Mouse (Mus musculus): ENCODE results near the gene Scpep1.

The Scpep1 gene

DNA sequence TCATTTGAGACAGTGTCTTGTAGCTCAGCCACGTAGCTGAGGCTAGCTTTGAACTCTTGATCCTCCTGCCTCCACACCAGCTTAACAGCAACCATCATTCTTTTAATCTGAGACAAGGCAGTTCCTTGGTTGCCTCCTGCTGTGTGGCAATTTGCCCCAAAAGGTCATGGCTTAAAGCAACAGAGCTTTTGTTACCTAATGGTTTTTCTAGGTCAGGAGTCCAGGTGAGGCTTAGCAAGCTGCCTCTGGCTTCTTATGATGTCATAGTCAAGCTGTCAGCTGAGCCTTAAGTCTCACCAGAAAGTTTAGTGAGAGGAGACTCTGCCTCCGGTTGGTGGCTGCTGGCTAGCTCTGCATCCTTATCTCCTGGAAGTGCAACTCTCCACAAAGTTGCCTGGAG is 49.6 kb downstream of the Scpep1 start:
- TF ChIP-seq GATA4 (IDR thresholded peaks at IDR 0.05; ENCODE audit: insufficient replicate concordance, low read length) = no peak

DNA sequence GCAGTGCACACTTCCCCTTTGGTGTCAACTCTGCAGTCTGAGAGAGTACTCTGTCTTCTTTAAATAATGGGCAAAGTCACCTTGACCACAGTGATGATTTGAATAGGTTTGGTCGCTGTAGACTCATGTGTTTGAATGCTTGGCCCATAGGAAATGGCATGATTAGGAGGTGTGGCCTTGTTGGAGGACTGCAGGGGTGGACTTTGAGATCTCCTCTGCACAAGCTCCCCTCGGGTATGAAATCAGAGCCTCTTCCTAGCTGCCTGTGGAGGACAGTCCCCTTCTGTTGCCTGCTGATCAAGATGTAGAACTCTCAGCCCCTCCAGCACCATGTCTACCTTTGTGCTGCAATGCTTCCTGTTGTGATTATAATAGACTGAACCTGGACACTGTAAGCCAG is 51.2 kb downstream of the Scpep1 start:
- no peak for TF ChIP-seq GATA4 (IDR thresholded peaks at IDR 0.05; ENCODE audit: insufficient replicate concordance, low read length)

GRCm38 (mm10) chr11:88902762-88903161 is 52.5 kb downstream of the Scpep1 start:
- no peak for TF ChIP-seq GATA4 (IDR thresholded peaks at IDR 0.05; ENCODE audit: insufficient replicate concordance, low read length)

DNA sequence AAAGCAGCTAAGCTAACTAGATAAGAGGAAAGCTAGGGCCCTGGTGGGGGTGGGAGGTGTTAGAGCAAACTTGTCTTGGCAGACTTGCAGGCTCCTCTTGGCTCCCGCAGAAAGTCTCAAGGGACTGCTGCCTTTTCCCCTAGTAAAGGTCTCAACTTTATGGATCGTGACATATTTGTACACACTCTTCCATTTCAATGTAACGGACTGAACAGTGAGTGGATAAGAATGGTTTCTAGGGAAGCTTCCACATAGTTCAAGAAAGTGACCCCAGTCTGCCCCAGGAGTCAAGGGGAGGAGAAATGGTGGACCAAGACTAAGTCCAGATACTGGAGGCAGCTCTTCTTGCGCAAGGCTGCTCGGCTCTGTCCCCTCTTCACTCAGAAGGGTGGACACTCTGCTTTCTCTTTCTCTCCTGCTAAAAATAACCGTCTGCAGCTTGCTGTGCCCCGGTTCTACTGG is 53.9 kb downstream of the Scpep1 start:
- no peak for TF ChIP-seq GATA4 (IDR thresholded peaks at IDR 0.05; ENCODE audit: insufficient replicate concordance, low read length)

DNA sequence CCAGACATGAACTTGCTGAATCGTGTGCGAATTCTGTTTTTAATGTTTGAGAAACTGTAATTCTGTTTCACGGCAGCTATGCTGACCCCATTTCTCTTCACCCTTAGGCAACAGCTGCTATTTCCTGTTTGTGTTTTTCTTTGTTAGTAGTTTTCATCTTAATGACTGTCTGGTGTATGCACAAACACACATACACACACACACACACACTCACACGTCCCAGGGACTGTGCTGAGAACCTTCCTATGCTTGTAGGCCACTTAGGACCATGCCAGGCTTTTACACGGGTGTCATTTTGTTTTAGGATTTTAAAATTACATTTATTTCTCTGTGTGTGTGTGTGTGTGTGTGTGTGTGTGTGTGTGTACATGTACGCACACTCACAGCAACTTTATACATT is 55.7 kb downstream of the Scpep1 start:
- no peak for TF ChIP-seq GATA4 (IDR thresholded peaks at IDR 0.05; ENCODE audit: insufficient replicate concordance, low read length)

DNA sequence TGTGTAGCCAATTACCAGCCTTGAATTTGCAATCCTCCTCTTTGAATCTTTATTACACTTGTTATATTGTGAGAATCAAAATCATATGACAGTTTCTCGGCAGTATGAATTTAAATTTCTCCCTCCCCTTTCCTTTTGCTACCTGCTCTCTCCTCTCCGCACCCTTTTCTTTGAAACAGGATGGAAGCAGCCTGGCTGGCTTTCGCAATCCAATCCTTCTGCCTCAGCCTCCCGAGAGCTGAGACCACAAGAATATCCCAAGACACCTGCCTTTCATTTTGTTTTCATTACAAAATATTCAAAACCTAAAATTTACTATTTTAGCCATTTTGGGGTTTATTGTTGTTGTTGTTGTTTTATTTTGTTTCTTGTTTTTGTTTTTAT is 56.9 kb downstream of the Scpep1 start:
- no peak for TF ChIP-seq GATA4 (IDR thresholded peaks at IDR 0.05; ENCODE audit: insufficient replicate concordance, low read length)

DNA sequence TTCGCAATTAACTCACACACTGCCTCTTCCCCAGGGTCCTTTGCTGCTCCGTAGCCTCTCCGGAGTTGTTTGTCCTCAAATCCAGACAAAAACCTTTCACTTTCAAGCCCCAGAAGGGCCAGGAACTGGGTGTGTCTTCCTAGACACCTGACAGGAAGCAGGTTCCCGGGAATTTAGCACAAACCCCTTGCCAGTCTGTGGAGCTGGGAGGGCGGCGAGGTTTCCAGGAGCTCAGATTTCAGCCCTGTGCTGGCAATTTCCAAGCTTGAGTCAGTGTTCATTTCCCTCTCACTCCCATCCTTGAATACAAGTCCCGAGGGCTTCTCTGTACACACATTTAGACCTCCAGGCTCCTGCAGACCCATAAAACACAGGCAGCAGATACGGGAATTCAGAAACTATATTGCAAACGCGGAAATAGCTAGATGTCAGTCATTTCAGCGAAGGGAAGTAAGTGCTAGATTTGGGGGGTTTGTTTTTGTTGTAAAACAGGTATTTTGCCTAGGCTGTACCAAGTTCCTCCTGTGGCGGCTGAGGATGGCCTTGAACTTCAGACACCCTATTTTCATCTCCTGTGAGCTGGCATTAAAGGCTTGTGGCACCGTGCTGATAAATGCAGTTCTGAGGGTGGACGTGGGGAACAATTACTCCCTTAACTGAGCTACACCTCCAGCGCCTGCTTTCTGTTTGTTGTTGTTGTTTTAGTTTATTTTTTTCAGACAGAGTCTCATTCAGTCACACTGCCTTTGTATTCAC is 57.5 kb downstream of the Scpep1 start:
- TF ChIP-seq GATA4 (IDR thresholded peaks at IDR 0.05; ENCODE audit: insufficient replicate concordance, low read length) = no peak

DNA sequence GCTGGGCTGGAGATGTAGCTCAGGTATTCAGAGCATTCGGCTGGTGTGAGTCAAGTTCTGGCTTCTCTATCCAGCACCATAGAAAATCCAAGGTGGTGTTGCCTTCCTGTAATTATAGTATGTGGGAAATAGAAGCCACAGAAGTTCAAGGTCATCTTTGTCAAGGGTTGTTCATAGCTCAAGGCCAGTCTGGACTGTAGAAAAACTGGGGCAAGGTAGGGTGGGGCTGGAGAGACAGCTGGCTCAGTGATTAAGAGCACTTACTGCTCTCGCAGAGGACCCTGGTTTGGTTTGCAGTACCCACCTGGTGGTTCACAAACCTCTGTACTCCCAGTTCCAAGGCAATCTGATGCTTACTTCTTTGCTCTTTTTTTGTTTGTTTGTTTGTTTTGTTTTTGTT is 66.3 kb downstream of the Scpep1 start:
- no peak for TF ChIP-seq GATA4 (IDR thresholded peaks at IDR 0.05; ENCODE audit: insufficient replicate concordance, low read length)

- TF ChIP-seq GATA4 (IDR thresholded peaks at IDR 0.05; ENCODE audit: insufficient replicate concordance, low read length) = no peak
These were observed 70.7 kb downstream of the Scpep1 start for GRCm38 (mm10) chr11:88884376-88885065.

DNA sequence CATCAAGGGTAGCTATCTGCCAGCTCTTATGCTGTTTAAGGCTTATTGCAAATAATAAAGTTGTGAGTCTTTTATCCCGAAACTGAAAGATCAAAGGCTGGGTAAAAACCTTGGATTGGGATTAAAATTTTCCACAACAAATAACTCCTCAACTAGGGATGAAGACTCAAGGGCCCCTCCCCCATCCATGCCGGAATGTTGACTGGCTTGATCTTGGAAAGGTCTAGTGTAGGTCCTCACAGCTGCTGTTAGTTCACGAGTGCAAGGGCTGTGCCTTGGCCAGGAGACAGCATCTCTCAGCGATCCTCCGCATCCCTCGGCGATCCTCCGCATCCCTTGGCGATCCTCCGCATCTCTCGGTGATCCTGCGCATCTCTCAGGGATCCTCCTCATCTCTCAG is 77.3 kb downstream of the Scpep1 start:
- no peak for TF ChIP-seq GATA4 (IDR thresholded peaks at IDR 0.05; ENCODE audit: insufficient replicate concordance, low read length)

All from liver, adult (tissue).